ENCODE assay signal across 8 mouse cellular contexts in the genomic region with DNA sequence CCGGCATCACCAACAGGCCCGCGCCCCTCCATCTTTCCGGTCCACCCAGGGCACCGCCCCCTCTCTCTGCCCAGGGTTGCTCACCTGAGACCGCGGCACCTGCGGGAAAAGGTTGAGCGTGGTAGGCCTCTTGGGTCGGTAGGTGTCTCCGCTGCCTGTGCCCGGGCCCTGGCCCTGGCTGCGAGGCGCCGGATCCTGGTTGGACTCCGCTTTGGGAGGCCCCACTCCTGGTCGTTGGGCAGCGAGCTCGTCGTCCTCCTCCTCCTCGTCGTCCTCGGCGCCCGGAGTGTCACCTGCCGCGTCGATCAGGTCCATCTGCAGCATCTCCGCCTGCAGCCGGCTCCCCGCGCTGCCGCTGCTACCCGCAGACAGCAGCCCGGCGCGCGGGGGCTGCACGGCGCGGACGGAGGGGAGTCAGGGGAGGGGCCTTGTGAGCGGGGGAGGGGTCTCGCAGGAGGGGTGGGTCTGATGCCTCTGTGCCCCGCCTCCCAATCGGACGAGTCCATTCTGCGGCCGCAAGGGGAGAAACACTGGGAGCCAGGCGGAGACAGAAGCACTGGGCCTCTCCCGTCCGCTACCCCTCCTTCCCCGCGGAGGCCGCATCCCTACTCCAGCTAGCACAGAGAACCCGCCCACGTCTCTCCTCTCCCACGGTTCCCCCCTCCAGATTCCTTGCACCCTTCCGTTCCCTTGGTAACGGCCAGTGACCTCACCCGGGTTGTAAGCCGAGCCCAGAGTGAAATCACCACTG. TPM values are rescaled to one million over a fixed set of nuclear protein-coding genes. Genes with fewer than 3 reads are reported as not detected.
DNase-seq lines count a peak whose midpoint lies in the region; ATAC-seq lines count a peak whose summit lies in the region.

No protein-coding gene starts in this region.

- peak overlapping the region; percentile 89 for H3K4me2 ChIP-seq in hindbrain, embryonic 11.5 days (replicated peaks; ENCODE audit: low read depth, low read length)
- peak overlapping the region; percentile 90 for H3K4me2 ChIP-seq in lung, embryonic 15.5 days

- H3K36me3 ChIP-seq in hindbrain, embryonic 11.5 days (ENCODE audit: control insufficient read depth, insufficient read depth, low read length) = peaks cover 14% of the 10 kb centered on the region
- H3K36me3 ChIP-seq in lung, embryonic 15.5 days = peaks cover 6% of the 10 kb centered on the region; the same call in 1 of the 2 replicates

- peak; percentile 95 for ATAC-seq in hindbrain, embryonic 11.5 days (ENCODE audit: low FRiP score)
- peak; percentile 89 for ATAC-seq in lung, embryonic 15.5 days (ENCODE audit: borderline replicate concordance, extremely low read depth, low FRiP score, low TSS enrichment)

- no peaks in the 10 kb centered on the region for H3K27me3 ChIP-seq in hindbrain, embryonic 11.5 days (ENCODE audit: control insufficient read depth, insufficient read depth, low read length)
- peaks cover 6% of the 10 kb centered on the region; the same call in 1 of the 2 replicates for H3K27me3 ChIP-seq in lung, embryonic 15.5 days

- H3K4me1 ChIP-seq in hindbrain, embryonic 11.5 days (replicated peaks; ENCODE audit: control insufficient read depth, insufficient read depth, low read length) = peaks cover 35% of the 10 kb centered on the region
- peaks cover 38% of the 10 kb centered on the region for H3K4me1 ChIP-seq in lung, embryonic 15.5 days

- peak; percentile 93 for DNase-seq in MN1 (ENCODE audit: low spot score)
- peak; percentile 91 for DNase-seq in cerebellum, adult 9-10 months
- DNase-seq in frontal cortex, postnatal 10 days (ENCODE audit: low spot score in 2 of 2) = peak; percentile 91 to 94
- DNase-seq in hindbrain, embryonic 11.5 days (ENCODE audit: low spot score) = peak; percentile 98
- peak; percentile 98 for DNase-seq in layer of hippocampus, adult 9-11 months
- DNase-seq in retina, embryonic 14.5 days (ENCODE audit: low spot score) = peak; percentile 97
- DNase-seq in urinary bladder, postnatal 10 days (ENCODE audit: low spot score) = peak; percentile 49

- H3K9ac ChIP-seq in hindbrain, embryonic 11.5 days (ENCODE audit: low read depth, low read length) = peak overlapping the region; percentile 78
- peak overlapping the region; percentile 63 for H3K9ac ChIP-seq in lung, embryonic 15.5 days

- WGBS in hindbrain, embryonic 11.5 days = under 1% methylated on average over 54 of the region's 62 CpGs
- under 1% methylated on average over 55 of the region's 62 CpGs for WGBS in lung, embryonic 15.5 days

- peak overlapping the region; percentile 66 for H3K4me3 ChIP-seq in hindbrain, embryonic 11.5 days (ENCODE audit: low read depth, low read length)
- peak overlapping the region; percentile 64 for H3K4me3 ChIP-seq in lung, embryonic 15.5 days

- H3K27ac ChIP-seq in hindbrain, embryonic 11.5 days (ENCODE audit: low read depth, low read length) = peak overlapping the region; percentile 68
- H3K27ac ChIP-seq in lung, embryonic 15.5 days = peak overlapping the region; percentile 77

- H3K9me3 ChIP-seq in hindbrain, embryonic 11.5 days (ENCODE audit: control insufficient read depth, low read length) = no peaks in the 10 kb centered on the region
- no peaks in the 10 kb centered on the region for H3K9me3 ChIP-seq in lung, embryonic 15.5 days

RNA-seq across cellular contexts. Expression of gene 1700029I15Rik, which starts 6.7 kb away (rescaled TPM):
- 2.4 and 3.3 TPM in 2 replicates for polyA plus RNA-seq in hindbrain, embryonic 11.5 days (2014; fragmentation: Nextera tagmentation; extraction: Ambion mirVana)
- polyA plus RNA-seq in lung, embryonic 15.5 days (2015; fragmentation: Nextera tagmentation; extraction: Ambion mirVana) = 2.5 and 3.0 TPM in 2 replicates

RNA-seq across cellular contexts. Expression of gene Mapk8ip1, which starts 12.0 kb away (rescaled TPM):
- 33.3 and 39.0 TPM in 2 replicates for polyA plus RNA-seq in hindbrain, embryonic 11.5 days (2014; fragmentation: Nextera tagmentation; extraction: Ambion mirVana)
- polyA plus RNA-seq in lung, embryonic 15.5 days (2015; fragmentation: Nextera tagmentation; extraction: Ambion mirVana) = 15.1 and 15.2 TPM in 2 replicates

RNA-seq across cellular contexts. Expression of gene Large2, which starts 14.4 kb away (rescaled TPM):
- 4.0 and 4.7 TPM in 2 replicates for polyA plus RNA-seq in hindbrain, embryonic 11.5 days (2014; fragmentation: Nextera tagmentation; extraction: Ambion mirVana)
- 17.0 and 18.7 TPM in 2 replicates for polyA plus RNA-seq in lung, embryonic 15.5 days (2015; fragmentation: Nextera tagmentation; extraction: Ambion mirVana)

RNA-seq across cellular contexts. Expression of gene Pex16, which starts 14.6 kb away (rescaled TPM):
- 18.4 and 20.8 TPM in 2 replicates for polyA plus RNA-seq in hindbrain, embryonic 11.5 days (2014; fragmentation: Nextera tagmentation; extraction: Ambion mirVana)
- 23.8 and 24.0 TPM in 2 replicates for polyA plus RNA-seq in lung, embryonic 15.5 days (2015; fragmentation: Nextera tagmentation; extraction: Ambion mirVana)

RNA-seq across cellular contexts. Expression of gene Cry2, which starts 44.8 kb away (rescaled TPM):
- polyA plus RNA-seq in hindbrain, embryonic 11.5 days (2014; fragmentation: Nextera tagmentation; extraction: Ambion mirVana) = 21.5 and 22.1 TPM in 2 replicates
- 23.6 and 25.7 TPM in 2 replicates for polyA plus RNA-seq in lung, embryonic 15.5 days (2015; fragmentation: Nextera tagmentation; extraction: Ambion mirVana)

Comparison
In these comparisons a context has a peak if more than half of its experiments do, and no peak if none do; other contexts are left out.
1. Peak in every context shown above with its lines: DNase-seq, ATAC-seq, H3K4me3 ChIP-seq and H3K27ac ChIP-seq.